Mouse (Mus musculus): ENCODE results near the gene Knstrn.

Gene Knstrn

DNA sequence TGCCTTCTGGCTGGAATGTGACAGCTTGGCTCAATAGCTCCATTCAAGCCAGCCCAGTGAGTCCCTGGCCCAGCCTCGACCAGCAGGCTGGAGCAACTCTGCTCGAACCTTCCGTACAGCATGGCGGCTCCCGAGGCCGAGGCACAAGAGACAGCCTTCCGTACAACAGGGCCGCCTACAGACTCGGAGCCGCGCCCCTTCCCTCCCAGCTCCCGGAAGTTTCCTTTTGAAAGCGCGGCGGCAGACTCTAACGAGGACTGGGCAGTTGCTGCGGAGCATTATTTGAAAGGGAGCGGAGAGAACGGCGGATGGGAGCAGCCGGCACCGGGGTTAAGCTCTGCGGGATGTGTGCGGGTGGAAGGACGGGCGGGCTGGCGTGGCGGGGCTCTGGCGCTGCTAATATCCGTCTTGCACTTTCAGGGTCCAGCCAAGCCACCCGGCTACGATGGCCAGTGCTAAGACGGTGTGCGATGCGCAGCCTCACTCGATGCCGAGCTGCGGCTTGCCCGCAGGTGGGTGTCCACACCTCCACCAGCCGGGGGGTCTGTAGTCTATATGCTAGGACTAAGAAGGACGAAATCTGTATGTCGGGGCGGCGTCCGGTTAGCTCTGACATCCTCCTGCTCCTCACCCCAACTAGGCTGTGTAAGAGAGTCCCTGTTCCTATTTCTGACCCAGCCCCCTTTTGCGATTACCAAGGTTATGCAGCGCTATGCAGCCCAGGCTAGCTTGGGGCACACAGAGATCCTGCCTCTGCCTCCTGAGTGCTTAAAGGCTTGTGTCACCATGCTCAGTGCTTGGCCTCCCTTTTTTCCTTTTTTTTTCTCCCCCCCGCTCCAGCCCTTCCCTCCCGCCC, at the start of gene Knstrn:
Knstrn (plus strand) TSS at position 23 of the 856 bp plus-strand sequence.
- DNase-seq (ENCODE audit: low spot score in 2 of 2): peak; percentile 79 to 81

DNA sequence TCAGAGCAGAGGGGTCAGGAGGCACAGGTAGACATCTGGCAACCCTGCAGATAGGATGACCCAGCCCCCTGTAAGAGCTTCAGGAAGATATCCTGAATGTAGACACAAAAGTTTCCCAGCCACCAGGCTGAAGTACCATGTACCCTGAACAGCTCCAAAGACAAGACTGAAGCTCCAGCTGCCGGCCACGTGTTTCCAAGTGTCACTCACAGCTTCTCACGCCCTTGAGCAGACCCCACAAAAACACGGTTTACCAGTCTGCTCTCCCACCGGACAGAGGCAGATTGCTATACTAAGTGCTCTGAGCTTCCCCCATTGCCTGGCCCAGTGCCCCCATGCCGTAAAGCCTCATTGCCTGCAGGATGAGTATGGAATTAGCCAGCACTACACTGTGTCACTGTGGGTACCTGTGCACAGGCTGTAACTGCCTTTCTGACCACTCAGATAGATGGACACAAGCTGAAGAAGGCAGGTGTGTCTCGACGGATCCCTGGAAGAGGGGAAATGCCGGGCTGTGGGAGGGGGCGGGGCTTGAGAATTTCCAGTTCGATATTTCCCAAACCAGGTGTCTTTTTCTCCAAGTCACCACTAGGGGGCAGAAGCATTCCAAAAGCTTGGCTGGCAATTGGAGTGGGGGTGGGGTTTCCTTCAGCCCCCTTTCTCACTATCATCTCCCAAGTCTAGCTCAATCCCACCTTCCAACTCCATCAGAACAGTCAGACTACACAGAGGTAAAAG, 49.5 kb upstream of the Knstrn start:
- peak; percentile 29 to 49 for DNase-seq (ENCODE audit: low spot score in 2 of 2)

DNA sequence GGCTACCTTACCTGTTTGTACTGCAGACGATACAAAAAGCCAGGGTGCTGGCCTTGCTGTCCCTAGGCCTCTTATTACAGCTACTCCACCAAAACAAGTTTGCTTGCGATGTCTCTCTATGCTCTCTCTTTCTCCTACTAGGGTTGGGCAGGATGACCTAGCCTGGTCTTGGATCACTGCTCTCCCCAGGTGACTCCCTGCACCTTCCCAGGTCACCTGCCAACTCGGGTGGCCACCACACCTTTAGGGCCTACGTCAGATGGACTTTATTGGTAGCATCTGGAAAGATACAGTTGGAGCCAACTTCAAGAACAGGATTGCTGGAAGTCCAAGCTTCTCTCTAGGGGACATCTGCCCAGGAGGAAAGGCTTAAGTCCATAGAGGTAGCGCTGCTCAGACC, 48.9 kb upstream of the Knstrn start:
- no peak for DNase-seq (ENCODE audit: low spot score in 2 of 2)

DNA sequence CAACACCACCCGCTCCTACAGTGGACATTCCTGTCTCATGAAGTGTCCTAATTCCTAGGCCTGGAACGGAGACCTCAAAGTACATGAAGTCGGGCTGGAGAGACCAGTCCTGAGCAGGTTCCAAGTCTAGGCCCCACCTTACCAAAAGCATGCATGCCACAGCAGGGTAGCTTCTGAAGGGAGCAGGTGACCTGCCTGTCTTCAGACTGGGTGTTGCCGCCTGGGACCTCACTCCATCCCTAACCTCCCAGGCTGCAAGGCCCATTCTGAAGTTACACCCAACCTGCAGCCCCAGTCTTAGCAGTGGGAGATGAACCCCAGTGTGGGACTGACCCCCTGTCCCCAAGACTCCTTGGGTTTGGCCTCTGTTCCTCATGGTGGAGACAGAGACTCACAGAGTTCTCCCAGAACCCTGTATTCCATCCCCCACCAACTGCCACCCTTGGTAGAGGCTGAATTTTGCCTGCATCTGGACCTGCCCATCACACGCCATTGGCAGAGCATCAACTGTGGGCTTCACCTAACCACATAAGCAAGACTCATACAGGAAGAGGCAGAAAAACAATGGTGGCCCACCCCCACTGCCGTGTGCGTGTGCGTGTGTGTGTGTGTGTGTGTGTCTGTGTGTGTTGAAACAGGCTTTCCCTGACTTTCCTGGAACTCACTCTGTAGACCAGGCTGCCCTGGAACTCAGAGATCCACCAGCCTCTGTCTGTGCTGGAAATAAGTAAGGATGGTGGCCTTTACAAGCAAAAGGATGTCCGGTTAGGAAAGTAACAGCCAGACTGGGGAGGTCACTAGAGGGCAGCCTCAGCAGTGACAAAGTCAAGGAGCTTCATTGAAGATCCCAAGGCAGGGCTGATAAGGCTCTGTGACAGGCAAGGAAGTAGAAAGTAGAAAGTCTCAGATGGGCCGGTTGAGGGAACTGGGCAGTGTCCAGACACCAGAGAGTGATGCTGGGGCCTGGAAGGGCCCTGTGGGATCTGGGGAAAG, 47.5 kb upstream of the Knstrn start:
- DNase-seq (ENCODE audit: low spot score in 2 of 2): no peak

DNA sequence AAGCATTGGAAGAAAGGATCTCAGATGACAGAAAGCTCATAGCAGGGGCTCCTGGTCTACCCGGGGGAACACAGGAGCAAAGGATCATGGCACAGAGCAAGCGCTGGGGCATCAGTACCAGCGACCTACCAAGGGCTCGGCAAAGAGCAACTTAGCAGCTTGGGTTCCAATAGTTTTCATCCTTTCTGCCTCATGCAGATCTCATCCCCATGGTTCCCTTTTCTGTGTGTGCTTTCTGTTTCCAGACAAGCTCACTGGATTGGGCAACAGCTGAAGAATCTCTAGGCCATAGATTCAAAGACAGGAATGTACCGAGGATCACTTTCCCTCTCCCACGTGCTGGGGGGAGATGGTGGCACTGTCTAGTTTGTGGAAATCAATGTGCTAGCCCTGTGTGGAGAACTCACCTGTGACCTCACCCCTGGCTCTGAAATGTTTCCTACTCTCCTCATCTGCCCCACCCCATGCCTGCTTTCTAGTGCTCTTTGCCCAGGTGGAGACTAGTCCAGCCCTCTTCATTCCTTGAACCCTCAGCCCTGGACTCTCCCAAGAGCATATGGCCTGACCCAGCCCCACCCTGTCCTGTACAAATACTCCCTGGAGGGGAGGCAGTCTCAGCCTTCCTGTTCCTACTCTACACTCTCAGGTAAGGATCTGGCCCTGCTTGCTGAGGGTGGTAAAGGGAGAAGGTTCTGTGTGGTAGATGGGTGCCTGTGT, 41.5 kb upstream of the Knstrn start, which contains the start of gene Phgr1:
Phgr1 (plus strand) TSS at position 612 of the 717 bp plus-strand sequence.
- DNase-seq (ENCODE audit: low spot score in 2 of 2): no peak

DNA sequence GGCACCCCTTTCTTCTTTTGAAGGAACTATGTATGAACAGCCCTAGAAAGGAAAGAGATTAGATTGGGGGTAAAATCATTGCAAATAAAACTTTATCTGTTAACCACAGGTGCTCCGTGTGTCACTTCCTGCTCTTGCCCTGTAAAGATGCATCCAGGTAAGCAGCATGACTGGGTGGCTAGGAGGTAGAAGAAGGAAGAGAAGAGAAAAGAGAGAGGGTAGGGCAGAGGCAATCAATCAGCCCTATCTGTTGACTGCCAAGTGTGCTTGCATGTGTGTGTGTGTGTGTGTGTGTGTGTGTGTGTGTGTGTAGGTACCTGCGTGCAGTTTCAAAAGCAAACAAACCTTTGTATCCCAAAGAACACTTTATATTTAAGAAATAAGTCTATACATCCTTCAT, 39.3 kb upstream of the Knstrn start:
- no peak for DNase-seq (ENCODE audit: low spot score in 2 of 2)

DNA sequence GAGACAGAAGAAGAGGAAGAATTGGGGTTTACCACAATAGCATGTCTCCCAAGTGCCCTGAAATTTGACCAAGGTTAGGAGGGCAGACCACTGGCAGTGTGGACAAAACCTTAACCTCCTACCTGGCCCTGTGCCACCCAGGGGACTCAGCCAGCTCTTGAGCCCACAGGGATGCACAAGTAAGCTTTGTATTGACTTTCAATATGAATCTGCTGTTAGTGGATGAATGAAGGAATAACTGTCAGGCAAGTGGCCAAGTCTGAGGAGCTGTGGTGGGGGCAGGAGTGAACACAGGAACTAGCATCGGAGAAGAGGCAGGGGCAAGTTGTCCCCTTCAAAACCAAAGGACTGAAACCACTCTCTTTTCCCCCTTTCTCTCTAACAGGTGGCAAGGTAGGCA, 38.4 kb upstream of the Knstrn start:
- DNase-seq (ENCODE audit: low spot score in 2 of 2): no peak

DNA sequence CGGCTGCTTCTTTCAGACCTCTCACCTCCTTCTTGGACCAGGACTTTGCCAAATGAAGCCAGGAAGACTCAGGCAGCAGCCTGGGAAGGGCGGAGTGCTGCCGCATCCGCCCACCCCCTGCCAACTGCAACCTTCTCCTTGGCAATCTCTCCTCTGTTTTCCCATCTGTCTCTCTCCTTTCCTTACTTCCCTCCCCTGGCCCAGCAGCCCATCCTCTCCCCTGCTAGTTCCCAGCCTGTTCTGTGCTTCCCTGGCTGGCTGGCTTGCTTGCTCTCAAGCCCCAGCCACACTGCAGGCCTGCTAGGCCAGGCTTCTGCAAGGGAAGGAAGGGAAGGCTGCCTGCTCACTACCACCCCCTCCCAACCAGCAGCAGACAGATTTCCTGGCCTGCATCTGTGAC, 38.0 kb upstream of the Knstrn start:
- peak; percentile 44 to 71 for DNase-seq (ENCODE audit: low spot score in 2 of 2)

DNA sequence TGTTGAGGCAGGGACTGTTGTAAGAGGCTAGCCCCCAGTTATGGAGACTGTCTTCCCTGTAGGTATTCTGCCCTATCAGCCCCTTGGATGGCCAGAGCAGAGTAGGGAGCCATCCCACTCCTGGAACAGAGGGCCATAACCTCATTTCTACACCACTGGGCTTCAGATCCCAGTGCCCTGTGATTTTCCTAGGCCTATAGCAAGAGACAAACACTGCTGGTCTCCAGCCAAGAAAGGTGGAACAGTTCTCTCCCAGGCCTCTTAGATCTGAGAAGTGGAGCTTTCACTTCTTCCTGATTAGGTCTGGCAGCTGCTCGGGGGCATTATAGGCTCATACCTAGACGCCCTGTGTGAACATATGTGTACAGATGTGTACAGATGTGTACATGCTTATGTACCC, 37.5 kb upstream of the Knstrn start:
- no peak for DNase-seq (ENCODE audit: low spot score in 2 of 2)

DNA sequence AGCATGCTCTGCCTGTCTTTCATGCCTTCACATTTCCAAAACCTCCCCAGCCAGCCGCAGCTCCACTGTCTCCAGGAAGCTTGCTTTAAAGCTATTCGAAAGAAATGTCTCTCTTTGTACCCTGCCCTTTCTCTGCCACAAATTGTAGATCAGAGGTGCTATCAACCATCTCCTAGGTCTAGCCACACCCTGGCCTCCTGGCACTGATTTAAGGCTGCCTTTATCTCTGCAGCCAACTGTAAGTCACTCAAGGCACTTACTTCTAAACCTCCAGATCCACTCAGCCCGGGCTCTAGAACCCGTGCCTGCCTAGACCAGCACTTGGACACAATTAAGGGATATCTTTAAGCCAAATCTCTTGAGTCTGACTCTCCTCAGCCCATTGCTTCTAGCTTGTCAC, 35.4 kb upstream of the Knstrn start:
- no peak for DNase-seq (ENCODE audit: low spot score in 2 of 2)

DNA sequence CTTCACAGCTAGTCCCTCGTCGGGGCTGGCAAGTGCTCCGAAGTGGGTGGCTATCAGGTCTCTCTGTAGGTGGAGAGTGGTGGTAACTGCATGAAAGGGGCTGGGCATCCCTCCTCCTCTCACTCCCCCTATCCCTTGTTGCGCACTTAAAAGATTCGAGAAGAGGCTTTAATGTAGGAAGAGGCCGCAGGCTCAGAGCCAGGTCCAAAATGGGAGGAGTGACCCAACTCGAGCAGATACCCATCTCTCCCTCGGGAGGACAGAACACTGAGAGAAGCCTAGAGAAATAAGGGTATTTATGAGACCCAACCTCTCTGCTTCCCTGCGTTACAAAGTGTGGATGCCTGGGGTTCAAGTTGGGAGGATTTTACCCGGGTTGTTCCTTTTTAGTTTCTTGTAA, 34.7 kb upstream of the Knstrn start:
- no peak for DNase-seq (ENCODE audit: low spot score in 2 of 2)

DNA sequence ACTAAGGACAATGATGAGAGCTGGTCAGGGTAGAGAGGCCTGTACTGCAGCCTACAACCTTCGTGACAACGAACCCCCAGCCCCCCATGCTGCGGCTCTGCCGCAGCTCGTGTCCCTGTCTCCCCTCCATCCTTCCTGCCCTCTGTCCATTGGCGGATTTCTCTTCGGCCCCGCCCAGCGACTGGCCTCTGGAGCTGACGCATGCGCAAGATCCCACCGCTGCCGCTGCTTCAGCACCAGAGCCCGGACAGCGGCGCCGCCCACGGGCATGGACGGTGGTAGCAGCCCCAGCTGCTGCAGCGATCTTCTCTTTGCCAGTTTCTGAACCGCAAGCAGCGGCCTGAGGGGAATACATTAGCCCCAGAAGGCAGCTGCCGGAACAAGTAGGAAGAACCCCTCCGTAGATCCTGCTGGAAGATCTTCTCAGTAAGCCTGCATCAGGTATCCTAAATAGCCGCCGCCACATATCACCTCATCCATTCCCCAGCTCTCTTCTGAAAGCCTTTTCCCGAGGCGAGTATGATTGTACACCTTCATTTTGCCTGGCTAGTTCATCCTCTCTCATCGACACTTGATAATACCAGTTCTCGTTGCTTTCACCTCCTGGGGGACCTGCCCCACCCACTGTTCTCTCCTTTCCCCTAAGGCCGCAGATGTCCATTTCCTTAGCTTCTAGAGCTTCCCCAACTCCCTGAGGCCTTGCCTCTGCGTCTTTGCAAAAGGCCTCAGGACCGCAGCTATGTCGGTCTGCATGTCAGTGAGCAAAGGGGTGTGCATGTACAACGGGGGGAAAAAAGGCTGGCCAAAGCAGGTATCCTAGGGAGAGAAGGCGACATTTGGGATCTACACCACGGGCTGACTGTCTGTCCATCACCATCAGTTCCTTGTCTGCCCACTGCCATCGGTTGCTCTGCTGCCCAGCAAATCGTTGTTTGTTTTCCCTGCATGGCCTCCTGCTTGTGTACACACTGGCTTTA, 34.0 kb upstream of the Knstrn start, which contains the start of gene Disp2:
Disp2 (plus strand) TSS at position 216 of the 977 bp plus-strand sequence.
- DNase-seq (ENCODE audit: low spot score in 2 of 2): peak; percentile 91 to 93

DNA sequence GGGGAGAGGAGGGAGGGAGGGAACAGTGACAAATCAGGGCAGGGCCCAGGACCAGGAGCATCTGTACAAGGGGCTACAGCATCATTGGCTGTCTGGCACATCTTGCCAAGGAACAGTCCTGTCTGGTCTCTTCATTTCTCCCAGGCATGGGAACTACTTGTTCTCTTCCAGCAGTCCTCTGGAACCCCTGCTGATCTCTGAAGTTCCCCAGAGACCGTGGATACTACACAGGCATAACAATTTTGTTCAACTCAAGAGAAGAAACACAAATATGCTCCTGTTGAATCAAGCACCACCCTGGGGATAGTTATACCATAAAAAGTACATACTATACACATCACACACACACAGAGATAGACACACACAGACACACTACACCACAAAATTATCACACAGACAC, 32.7 kb upstream of the Knstrn start:
- DNase-seq (ENCODE audit: low spot score in 2 of 2): no peak

DNA sequence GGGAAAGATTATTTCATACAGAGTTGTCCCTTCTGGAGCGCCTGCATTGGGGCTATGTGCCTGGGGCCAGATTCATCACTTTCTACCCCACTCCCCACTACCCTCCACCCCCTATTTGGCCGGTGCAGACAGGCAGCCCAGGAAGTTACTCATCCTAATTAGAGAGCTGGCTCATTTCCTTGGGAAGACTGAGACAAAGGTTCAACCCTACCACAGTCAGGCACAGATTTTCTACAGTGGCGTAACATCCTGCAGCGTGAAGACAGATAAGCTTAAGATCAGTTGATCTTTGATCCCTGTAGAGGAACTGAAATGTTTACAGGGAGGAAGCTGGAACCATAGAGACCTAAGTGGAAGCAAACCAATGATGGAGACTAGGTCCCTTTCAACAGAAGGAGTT, 31.5 kb upstream of the Knstrn start:
- DNase-seq (ENCODE audit: low spot score in 2 of 2): no peak

DNA sequence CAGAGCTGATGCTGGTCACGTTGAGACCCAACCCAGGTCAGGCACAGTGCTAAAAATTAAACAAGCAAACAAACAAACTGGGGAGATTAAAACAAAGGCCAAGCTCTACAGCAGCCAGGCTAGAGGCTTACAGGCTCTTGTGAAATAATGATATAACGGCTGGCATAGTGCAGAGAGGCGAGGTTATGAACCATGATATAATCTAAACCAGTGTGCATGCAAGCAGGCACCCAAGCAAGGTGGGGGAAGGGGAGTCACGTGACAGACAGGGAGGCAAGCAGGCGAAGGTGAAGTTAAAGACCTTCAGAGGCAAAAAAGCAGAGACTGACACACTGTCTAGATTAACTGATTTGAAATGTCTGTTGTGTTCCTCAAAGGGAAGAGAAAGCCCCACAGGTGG, 30.7 kb upstream of the Knstrn start:
- no peak for DNase-seq (ENCODE audit: low spot score in 2 of 2)

DNA sequence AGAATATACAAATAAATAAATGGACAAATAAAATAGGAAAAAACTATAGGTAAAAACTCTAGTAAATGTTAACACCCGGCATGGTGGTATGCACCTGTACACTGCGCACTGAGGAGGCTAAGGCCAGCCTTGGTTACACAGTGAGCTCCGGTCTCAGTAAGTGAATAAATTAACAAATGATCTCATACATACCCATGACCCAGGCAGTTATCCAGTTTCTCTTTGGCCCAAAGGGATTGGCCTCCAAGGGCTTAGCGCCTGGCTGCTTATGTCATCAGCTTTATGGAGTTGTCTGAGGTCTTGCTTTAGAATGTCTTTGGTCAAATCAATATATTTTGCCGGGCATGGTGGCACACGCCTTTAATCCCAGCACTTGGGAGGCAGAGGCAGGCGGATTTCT, 30.1 kb upstream of the Knstrn start:
- DNase-seq (ENCODE audit: low spot score in 2 of 2): no peak

DNA sequence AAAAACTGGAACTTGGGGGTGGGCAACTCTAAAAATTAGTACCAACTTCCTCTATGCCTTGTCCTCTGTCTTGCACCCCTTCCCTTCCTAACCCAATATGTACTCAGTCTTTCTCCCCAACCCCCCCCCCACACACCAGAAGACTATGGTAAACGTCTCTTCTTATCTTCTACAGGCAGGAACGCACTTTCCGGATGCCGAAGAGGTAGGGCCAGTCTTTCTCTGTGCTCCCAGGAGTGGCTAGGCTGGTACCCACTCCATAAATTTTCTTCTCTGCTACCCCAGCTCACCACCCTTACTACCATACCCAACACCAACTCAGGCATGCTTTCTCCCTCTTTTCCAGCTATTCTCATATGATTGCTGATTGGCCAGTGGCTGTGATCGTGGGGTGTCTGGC, 27.3 kb upstream of the Knstrn start:
- no peak for DNase-seq (ENCODE audit: low spot score in 2 of 2)

DNA sequence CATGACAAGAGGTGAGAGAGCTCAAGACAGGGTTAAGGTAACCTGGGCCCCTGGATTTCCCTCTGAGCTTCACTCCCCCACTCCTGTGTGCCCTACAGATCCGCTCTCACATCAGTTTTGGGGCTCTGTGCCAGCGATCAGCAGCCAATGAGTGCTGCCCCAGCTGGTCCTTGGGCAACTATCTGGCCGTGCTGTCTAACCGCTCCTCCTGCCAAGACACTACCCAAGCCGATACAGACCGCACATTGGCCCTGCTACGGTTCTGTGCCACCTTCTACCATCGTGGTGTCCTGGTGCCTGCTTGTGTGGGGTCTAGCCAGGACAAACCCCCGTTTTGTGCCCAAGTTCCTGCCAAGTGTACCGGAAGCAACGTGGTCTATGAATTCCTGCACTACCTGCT, 24.3 kb upstream of the Knstrn start:
- no peak for DNase-seq (ENCODE audit: low spot score in 2 of 2)

DNA sequence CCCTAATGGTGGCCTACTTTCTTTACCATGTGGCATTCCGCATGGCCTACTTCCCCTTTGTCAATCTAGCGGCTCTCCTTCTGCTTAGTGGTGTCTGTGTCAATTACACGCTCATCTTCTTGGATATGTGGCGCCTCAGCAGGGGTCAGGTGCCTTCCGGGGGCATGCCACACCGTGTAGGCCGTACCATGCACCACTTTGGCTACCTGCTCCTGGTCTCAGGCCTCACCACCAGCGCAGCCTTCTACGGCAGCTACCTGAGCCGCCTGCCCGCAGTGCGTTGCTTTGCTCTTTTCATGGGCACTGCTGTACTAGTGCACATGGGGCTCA, 23.6 kb upstream of the Knstrn start:
- no peak for DNase-seq (ENCODE audit: low spot score in 2 of 2)
